ENCODE assay signal across 13 mouse cellular contexts in the genomic region with DNA sequence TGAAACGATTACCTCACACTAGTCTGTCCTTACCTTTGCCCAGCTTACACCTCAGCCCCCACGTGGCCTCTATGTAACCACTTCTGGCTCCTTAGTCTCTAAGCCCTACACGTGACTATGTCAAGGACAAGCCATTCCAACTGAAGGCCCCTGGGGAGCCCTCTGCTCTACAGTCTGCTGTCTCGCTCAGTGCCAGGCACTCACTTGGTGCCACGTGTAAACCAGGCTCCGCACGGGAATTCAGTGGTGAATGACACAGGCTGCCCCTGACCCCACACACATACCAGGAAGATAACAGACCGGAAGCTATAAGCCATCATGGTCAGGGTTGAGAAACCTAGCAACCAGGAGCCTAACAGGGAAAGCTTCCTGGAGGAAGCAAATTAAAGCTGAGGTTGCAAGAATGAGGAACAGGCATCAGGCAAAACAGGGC. TPM values are rescaled to one million over a fixed set of nuclear protein-coding genes. Genes with fewer than 3 reads are reported as not detected.
DNase-seq lines count a peak whose midpoint lies in the region; ATAC-seq and TF ChIP-seq lines count a peak whose summit lies in the region.
"Had no signal": no experiment of that assay in that cellular context is flagged by ENCODE, and none has a peak within 500 bp of the region (broad histone marks: within the 10 kb centered on the region; RNA-seq: fewer than 3 reads in every experiment).

No protein-coding gene starts in this region.

- H3K9ac ChIP-seq in liver, adult 2 months (ENCODE audit: low read depth, low read length), result no peak overlapping the region
- H3K9ac ChIP-seq in liver, embryonic 11.5 days (ENCODE audit: low read depth, low read length), result no peak overlapping the region
- no peak overlapping the region for H3K9ac ChIP-seq in liver, embryonic 16.5 days (ENCODE audit: low read depth, low read length)
- H3K9ac ChIP-seq in stomach, embryonic 16.5 days (ENCODE audit: low read length), result no peak overlapping the region

- no peak overlapping the region for H3K4me3 ChIP-seq in liver, adult 2 months (ENCODE audit: insufficient read depth, low read depth, low read length)
- H3K4me3 ChIP-seq in liver, embryonic 11.5 days (ENCODE audit: low read depth, low read length), result no peak overlapping the region
- H3K4me3 ChIP-seq in liver, embryonic 16.5 days (ENCODE audit: low read depth, low read length), result no peak overlapping the region
- H3K4me3 ChIP-seq in stomach, embryonic 16.5 days (replicated peaks; ENCODE audit: low read length), result no peak overlapping the region
- H3K4me3 ChIP-seq: erythroblast, embryonic 14.5 days had no signal

- no peak for ATAC-seq in liver, embryonic 11.5 days (replicated peaks; ENCODE audit: low FRiP score)
- peak; percentile 48 for ATAC-seq in liver, embryonic 16.5 days (ENCODE audit: low read depth)
- peak; percentile 68 for ATAC-seq in stomach, embryonic 16.5 days (ENCODE audit: insufficient read depth, low FRiP score)
- ATAC-seq in CD4-positive, CD25-positive, alpha-beta regulatory T cell, adult 4 months, result no peak
- ATAC-seq: activated CD4-positive, CD25-positive, alpha-beta regulatory T cell, adult 4 months had no signal

- no peaks in the 10 kb centered on the region for H3K27me3 ChIP-seq in liver, adult 2 months (ENCODE audit: control insufficient read depth, insufficient read depth, low read length)
- no peaks in the 10 kb centered on the region; the same call in 1 of the 2 replicates for H3K27me3 ChIP-seq in liver, embryonic 11.5 days (replicated peaks; ENCODE audit: control insufficient read depth, insufficient read depth, low read length)
- H3K27me3 ChIP-seq in liver, embryonic 16.5 days (ENCODE audit: control insufficient read depth, insufficient read depth, low read depth, low read length), result no peaks in the 10 kb centered on the region
- H3K27me3 ChIP-seq in stomach, embryonic 16.5 days (ENCODE audit: control insufficient read depth, insufficient read depth, low read length), result no peaks in the 10 kb centered on the region

- H3K36me3 ChIP-seq in liver, adult 2 months (ENCODE audit: control insufficient read depth, insufficient read depth, low read length), result no peaks in the 10 kb centered on the region
- no peaks in the 10 kb centered on the region for H3K36me3 ChIP-seq in liver, embryonic 11.5 days (ENCODE audit: control insufficient read depth, insufficient read depth, low read length)
- H3K36me3 ChIP-seq in liver, embryonic 16.5 days (ENCODE audit: control insufficient read depth, insufficient read depth), result no peaks in the 10 kb centered on the region
- H3K36me3 ChIP-seq in stomach, embryonic 16.5 days (ENCODE audit: control insufficient read depth, insufficient read depth, low read length), result no peaks in the 10 kb centered on the region

- no peaks in the 10 kb centered on the region for H3K79me2 ChIP-seq in liver, adult 2 months (ENCODE audit: control insufficient read depth, insufficient read depth, low read length)

- no peak overlapping the region for H3K4me2 ChIP-seq in liver, embryonic 11.5 days
- no peak overlapping the region for H3K4me2 ChIP-seq in liver, embryonic 16.5 days (ENCODE audit: low read depth, low read length)
- no peak overlapping the region for H3K4me2 ChIP-seq in stomach, embryonic 16.5 days (ENCODE audit: low read depth, low read length)

- TF ChIP-seq CTCF in liver, adult 2 months (IDR thresholded peaks at IDR 0.05; ENCODE audit: low read depth, low read length), result no peak

- no peak for TF ChIP-seq POLR2A in liver, adult 2 months (IDR thresholded peaks at IDR 0.05; ENCODE audit: extremely low read depth, insufficient read depth, low read length)

- 13% methylated on average over 8 of the region's 8 CpGs for WGBS in liver, adult 2 months
- 35% methylated on average over 8 of the region's 8 CpGs for WGBS in liver, embryonic 11.5 days
- 21% methylated on average over 8 of the region's 8 CpGs for WGBS in liver, embryonic 16.5 days (ENCODE audit: insufficient replicate concordance)
- 50% methylated on average over 8 of the region's 8 CpGs for WGBS in stomach, embryonic 16.5 days

- peak; percentile 43 to 48 for DNase-seq in cerebellum, postnatal 10 days
- DNase-seq in cerebellum, adult 8-10 months, result no peak
- DNase-seq in liver, adult 2 months (ENCODE audit: extremely low read depth, low read depth, low spot score), result peak; percentile 91
- no peak for DNase-seq in liver, embryonic 11.5 days (ENCODE audit: low spot score)
- DNase-seq in embryo, embryonic 9.5 days (ENCODE audit: extremely low spot score), result no peak
- DNase-seq: cerebellum, adult 2 months; gastrocnemius, postnatal 36 days; thymus, adult 2 months had no signal

- H3K4me1 ChIP-seq in liver, adult 2 months (ENCODE audit: control insufficient read depth, insufficient read depth, low read length), result peaks cover 8% of the 10 kb centered on the region
- peaks cover 3% of the 10 kb centered on the region; the same call in 1 of the 2 replicates for H3K4me1 ChIP-seq in liver, embryonic 11.5 days (replicated peaks; ENCODE audit: control insufficient read depth, insufficient read depth, low read length)
- H3K4me1 ChIP-seq in liver, embryonic 16.5 days (ENCODE audit: control insufficient read depth, low read depth, low read length), result peaks cover 4% of the 10 kb centered on the region; the same call in 1 of the 2 replicates
- 0 out of 2 replicates have a peak, but pooled peaks cover 9% of the 10 kb centered on the region for H3K4me1 ChIP-seq in stomach, embryonic 16.5 days (ENCODE audit: control insufficient read depth, insufficient read depth, low read length)

- 0 out of 2 replicates have a peak, but pooled peaks cover 2% of the 10 kb centered on the region for H3K9me3 ChIP-seq in liver, embryonic 11.5 days (ENCODE audit: control insufficient read depth, low read length)
- H3K9me3 ChIP-seq in liver, embryonic 16.5 days (replicated peaks; ENCODE audit: control insufficient read depth, low read length), result no peaks in the 10 kb centered on the region
- H3K9me3 ChIP-seq in stomach, embryonic 16.5 days (replicated peaks; ENCODE audit: control insufficient read depth, low read length), result no peaks in the 10 kb centered on the region

- H3K27ac ChIP-seq in liver, adult 2 months (replicated peaks; ENCODE audit: insufficient read depth, low read depth, low read length), result 0 out of 2 replicates have a peak overlapping the region, but pooled peaks have one; percentile 11
- H3K27ac ChIP-seq in liver, embryonic 11.5 days (ENCODE audit: low read depth, low read length), result no peak overlapping the region
- no peak overlapping the region for H3K27ac ChIP-seq in liver, embryonic 16.5 days (ENCODE audit: low read length)
- peak overlapping the region; percentile 21; the same call in 1 of the 2 replicates for H3K27ac ChIP-seq in stomach, embryonic 16.5 days (ENCODE audit: low read length)

RNA-seq across cellular contexts. Expression of gene Fam131c, which starts 20.6 kb away (rescaled TPM):
- 0.40 and 0.46 TPM in 2 replicates for total RNA-seq in liver, adult 2 months (2014; rRNA removed)
- 4.5 and 10.3 TPM in 2 replicates for polyA plus RNA-seq in liver, adult 2 months (2012; rRNA removed)
- 0.45 and 0.64 TPM in 2 replicates for polyA plus RNA-seq in liver, embryonic 11.5 days (2014; fragmentation: Nextera tagmentation; extraction: Ambion mirVana)
- polyA plus RNA-seq in liver, embryonic 16.5 days (2015; fragmentation: Nextera tagmentation; extraction: Ambion mirVana), result not detected in 2 replicates
- polyA plus RNA-seq in stomach, embryonic 16.5 days (2015; fragmentation: Nextera tagmentation; extraction: Ambion mirVana), result 3.0 and 3.5 TPM in 2 replicates
- not detected for polyA plus RNA-seq in CD4-positive, CD25-positive, alpha-beta regulatory T cell, adult 4 months (2017; shearing (Covaris generic))
- polyA plus RNA-seq: activated CD4-positive, CD25-positive, alpha-beta regulatory T cell, adult 4 months; erythroblast, embryonic 14.5 days had no signal

RNA-seq across cellular contexts. Expression of gene Epha2, which starts 46.3 kb away (rescaled TPM):
- total RNA-seq in liver, adult 2 months (2014; rRNA removed), result 7.7 and 9.3 TPM in 2 replicates
- 11.6 and 12.0 TPM in 2 replicates for polyA plus RNA-seq in liver, adult 2 months (2012; rRNA removed)
- polyA plus RNA-seq in liver, embryonic 11.5 days (2014; fragmentation: Nextera tagmentation; extraction: Ambion mirVana), result 2.5 and 2.9 TPM in 2 replicates
- polyA plus RNA-seq in liver, embryonic 16.5 days (2015; fragmentation: Nextera tagmentation; extraction: Ambion mirVana), result 0.53 and 0.93 TPM in 2 replicates
- polyA plus RNA-seq in stomach, embryonic 16.5 days (2015; fragmentation: Nextera tagmentation; extraction: Ambion mirVana), result 9.5 and 12.1 TPM in 2 replicates
- under 1 TPM in 1 of 2 experiments, not detected in 1; 0.34 TPM for polyA plus RNA-seq in CD4-positive, CD25-positive, alpha-beta regulatory T cell, adult 4 months (2017; shearing (Covaris generic))
- polyA plus RNA-seq: activated CD4-positive, CD25-positive, alpha-beta regulatory T cell, adult 4 months; erythroblast, embryonic 14.5 days had no signal

RNA-seq across cellular contexts. Expression of gene Clcnka, which starts 51.1 kb away (rescaled TPM):
- total RNA-seq in liver, adult 2 months (2014; rRNA removed), result not detected in 2 replicates
- polyA plus RNA-seq in liver, adult 2 months (2012; rRNA removed), result 0.04 TPM in 1 of 2 replicates, not detected in the other
- 0.19 TPM in 1 of 2 replicates, not detected in the other for polyA plus RNA-seq in liver, embryonic 11.5 days (2014; fragmentation: Nextera tagmentation; extraction: Ambion mirVana)
- polyA plus RNA-seq in liver, embryonic 16.5 days (2015; fragmentation: Nextera tagmentation; extraction: Ambion mirVana), result 0.05 TPM in 1 of 2 replicates, not detected in the other
- 0.17 TPM in 1 of 2 replicates, not detected in the other for polyA plus RNA-seq in stomach, embryonic 16.5 days (2015; fragmentation: Nextera tagmentation; extraction: Ambion mirVana)
- polyA plus RNA-seq in CD4-positive, CD25-positive, alpha-beta regulatory T cell, adult 4 months (2017; shearing (Covaris generic)), result not detected
- polyA plus RNA-seq: activated CD4-positive, CD25-positive, alpha-beta regulatory T cell, adult 4 months; cerebellum, adult 2 months; erythroblast, embryonic 14.5 days had no signal

Comparison
In these comparisons a context has a peak if more than half of its experiments do, and no peak if none do; other contexts are left out.
1. DNase-seq: peak in cerebellum, postnatal 10 days (2 of 2) and liver, adult 2 months (single experiment); none in cerebellum, adult 8-10 months (single experiment), liver, embryonic 11.5 days (single experiment) and embryo, embryonic 9.5 days (single experiment).
2. H3K27ac ChIP-seq: peak in liver, adult 2 months (single experiment) and stomach, embryonic 16.5 days (single experiment); none in liver, embryonic 11.5 days (single experiment) and liver, embryonic 16.5 days (single experiment).
3. ATAC-seq: peak in liver, embryonic 16.5 days (single experiment) and stomach, embryonic 16.5 days (single experiment); none in liver, embryonic 11.5 days (single experiment) and CD4-positive, CD25-positive, alpha-beta regulatory T cell, adult 4 months (single experiment).